In the genomic region with DNA sequence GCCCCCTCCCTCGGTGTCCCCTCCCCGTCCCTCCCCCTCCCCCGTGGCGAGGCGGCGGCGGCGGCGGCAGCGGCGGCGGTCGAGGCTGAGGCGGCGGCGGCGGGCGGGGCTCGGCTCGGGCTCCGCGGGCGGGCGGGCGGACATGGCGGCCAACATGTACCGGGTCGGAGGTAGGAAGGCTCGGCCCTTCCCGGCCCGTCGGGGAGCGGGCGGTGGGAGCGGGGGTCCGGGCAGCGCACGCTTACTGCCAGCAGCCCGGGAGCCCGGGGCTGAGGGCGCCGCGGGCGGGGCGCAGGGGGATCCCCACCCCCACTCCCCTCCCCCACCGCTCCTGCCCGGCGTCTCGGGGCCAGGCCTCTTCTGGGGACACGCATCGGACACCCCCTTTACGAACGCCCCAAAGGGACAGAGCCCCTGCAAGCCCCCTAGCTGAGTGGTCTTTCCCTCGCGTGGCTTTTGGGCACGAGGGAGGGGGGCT, we compare ENCODE assay signal across 8 mouse cellular contexts. TPM values are rescaled to one million over a fixed set of nuclear protein-coding genes. Genes with fewer than 3 reads are reported as not detected.
DNase-seq lines count a peak whose midpoint lies in the region; ATAC-seq and TF ChIP-seq lines count a peak whose summit lies in the region.

A gene (plus strand): TSS at position 48 of the 478 bp plus-strand sequence.

- no peaks in the 10 kb centered on the region for H3K9me3 ChIP-seq in hindbrain, embryonic 16.5 days (ENCODE audit: control insufficient read depth, low read length)

- no peak for TF ChIP-seq CTCF in left cerebral cortex, adult 2 months (IDR thresholded peaks at IDR 0.05)

- peaks cover 5% of the 10 kb centered on the region; the same call in 1 of the 2 replicates for H3K4me1 ChIP-seq in hindbrain, embryonic 16.5 days (ENCODE audit: control insufficient read depth, insufficient read depth, low read depth, low read length)

- intact Hi-C loops in gastrocnemius, postnatal 14 days (cut with DNase I; ENCODE audit: low total_unique reads): no loop called here
- intact Hi-C loops in left cerebral cortex, adult 2 months (cut with DNase I): loop anchor here (5.0 kb wide), 1 partner anchor 74 kb away; a partner anchor contains a TSS

- H3K9ac ChIP-seq in hindbrain, embryonic 16.5 days (ENCODE audit: low read depth, low read length): peak within 1 kb of the TSS; percentile 92

- H3K4me2 ChIP-seq in hindbrain, embryonic 16.5 days (ENCODE audit: low read length): peak within 1 kb of the TSS; percentile 83

- 0% methylated on average over 8 of the region's 56 CpGs for WGBS in hindbrain, embryonic 16.5 days

- no peaks in the 10 kb centered on the region for H3K36me3 ChIP-seq in hindbrain, embryonic 16.5 days (ENCODE audit: control insufficient read depth, insufficient read depth, low read length)

- DNase-seq in adrenal gland, adult (ENCODE audit: inconsistent age in 2 of 2, low spot score in 1 of 2): peak; percentile 77 to 91
- peak; percentile 72 for DNase-seq in gastrocnemius, postnatal 14 days
- DNase-seq in left cerebral cortex, adult 2 months (ENCODE audit: extremely low spot score in 1 of 2, low spot score in 2 of 2): peak; percentile 71
- DNase-seq in lung, postnatal 36 days: peak; percentile 67
- peak; percentile 63 for DNase-seq in right cerebral cortex, adult 18-20 months
- DNase-seq in urinary bladder, postnatal 25 days (ENCODE audit: low spot score): peak; percentile 69

- peak within 1 kb of the TSS; percentile 81 for H3K4me3 ChIP-seq in hindbrain, embryonic 16.5 days (ENCODE audit: low read length)
- H3K4me3 ChIP-seq in left cerebral cortex, adult 2 months: peak within 1 kb of the TSS; percentile 94

- H3K27me3 ChIP-seq in hindbrain, embryonic 16.5 days (replicated peaks; ENCODE audit: control insufficient read depth, insufficient read depth, low read length): no peaks in the 10 kb centered on the region

- no peak for ATAC-seq in common myeloid progenitor, adult 5-6 weeks (replicated peaks; ENCODE audit: low read depth, poor library complexity, severe bottlenecking)
- ATAC-seq in hindbrain, embryonic 16.5 days: peak; percentile 62

- H3K27ac ChIP-seq in hindbrain, embryonic 16.5 days (ENCODE audit: low read depth, low read length): peak within 1 kb of the TSS; percentile 94
- H3K27ac ChIP-seq in left cerebral cortex, adult 2 months: peak within 1 kb of the TSS; percentile 97

RNA-seq across cellular contexts. Expression of the gene that starts here (rescaled TPM):
- total RNA-seq in common myeloid progenitor, adult 5-6 weeks (2017): 59.5 and 75.8 TPM in 2 replicates
- total RNA-seq in gastrocnemius, postnatal 14 days (2021): 10 to 100 TPM; 10.4 to 10.8 TPM
- 29.4 and 34.3 TPM in 2 replicates for polyA plus RNA-seq in hindbrain, embryonic 16.5 days (2015; fragmentation: Nextera tagmentation; extraction: Ambion mirVana)
- 10 to 100 TPM; 90.6 to 93.6 TPM for total RNA-seq in left cerebral cortex, adult 2 months (2021)
